Mouse (Mus musculus): Measurements from ENCODE around the gene Sdf2l1.

Gene Sdf2l1

GRCm38 (mm10) chr16:17086669-17087193 is 45.5 kb downstream of the Sdf2l1 start:
- peaks cover 11% of the 10 kb centered on the region for H3K36me3 ChIP-seq (ENCODE audit: control insufficient read depth, insufficient read depth, low read length, poor library complexity, severe bottlenecking)
- DNase-seq (ENCODE audit: low read depth, low spot score), result no peak

GRCm38 (mm10) chr16:17086241-17086640 is 45.9 kb downstream of the Sdf2l1 start:
- peaks cover 11% of the 10 kb centered on the region for H3K36me3 ChIP-seq (ENCODE audit: control insufficient read depth, insufficient read depth, low read length, poor library complexity, severe bottlenecking)
- no peak for DNase-seq (ENCODE audit: low read depth, low spot score)
- H3K27me3 ChIP-seq (ENCODE audit: control insufficient read depth, insufficient read depth, low read length, poor library complexity, severe bottlenecking), result no peaks in the 10 kb centered on the region

More at GRCm38 (mm10) chr16:17086669-17087193, 45.5 kb downstream of the Sdf2l1 start:
- H3K27me3 ChIP-seq (ENCODE audit: control insufficient read depth, insufficient read depth, low read length, poor library complexity, severe bottlenecking), result no peaks in the 10 kb centered on the region

- no peak for DNase-seq (ENCODE audit: low read depth, low spot score)
- H3K36me3 ChIP-seq (ENCODE audit: control insufficient read depth, insufficient read depth, low read length, poor library complexity, severe bottlenecking), result peaks cover 8% of the 10 kb centered on the region
- H3K27me3 ChIP-seq (ENCODE audit: control insufficient read depth, insufficient read depth, low read length, poor library complexity, severe bottlenecking), result no peaks in the 10 kb centered on the region
Observed at GRCm38 (mm10) chr16:17085636-17086035, 46.5 kb downstream of the Sdf2l1 start.

GRCm38 (mm10) chr16:17082121-17082792 is 49.9 kb downstream of the Sdf2l1 start:
- Histone ChIP-seq H3K27me3 (ENCODE audit: control insufficient read depth, insufficient read depth, low read length, poor library complexity, severe bottlenecking) (no peaks in the 10 kb centered on the region), H3K36me3 (ENCODE audit: control insufficient read depth, insufficient read depth, low read length, poor library complexity, severe bottlenecking) (no peaks in the 10 kb centered on the region)
- no peak for DNase-seq (ENCODE audit: low read depth, low spot score)
